Mouse (Mus musculus) lung, embryonic 15.5 days (tissue): ENCODE results near the gene Hadh. TPM values are rescaled to one million over a fixed set of nuclear protein-coding genes. Genes with fewer than 3 reads are reported as not detected.

Experiments used
- ATAC-seq: fragments of 200-750 bp; cut with Nextera tagmentation; 2 replicates; pipeline ENCODE4 v1.8.0; 2017; ENCODE audit warnings: moderate number of reproducible peaks, borderline replicate concordance; ENCODE audit not compliant: low FRiP score, low TSS enrichment; ENCODE audit errors: extremely low read depth
- H3K27ac ChIP-seq: fragments of 300-500 bp; sonication (generic); 2 replicates; pipeline ENCODE4 v1.5.1; 2015; ENCODE audit warnings: moderate library complexity, mild to moderate bottlenecking, inconsistent platforms
- H3K27me3 ChIP-seq: fragments of 300-500 bp; sonication (generic); 2 replicates; pipeline ENCODE4 v1.6.1; 2015; ENCODE audit warnings: inconsistent platforms
- H3K36me3 ChIP-seq: fragments of 300-500 bp; sonication (generic); 2 replicates; pipeline ENCODE4 v1.6.1; 2015; ENCODE audit warnings: inconsistent platforms
- H3K4me1 ChIP-seq: fragments of 300-500 bp; sonication (generic); 2 replicates; pipeline ENCODE4 v1.6.1; 2015; ENCODE audit warnings: inconsistent platforms
- H3K4me2 ChIP-seq: fragments of 300-500 bp; sonication (generic); 2 replicates; pipeline ENCODE4 v1.6.1; 2015; ENCODE audit warnings: inconsistent platforms, mild to moderate bottlenecking, moderate library complexity
- H3K4me3 ChIP-seq: fragments of 300-500 bp; sonication (generic); 2 replicates; pipeline ENCODE4 v1.5.1; 2015; ENCODE audit warnings: mild to moderate bottlenecking, inconsistent platforms
- H3K9ac ChIP-seq: fragments of 300-500 bp; sonication (generic); 2 replicates; pipeline ENCODE4 v1.6.1; 2015; ENCODE audit warnings: inconsistent platforms
- H3K9me3 ChIP-seq: fragments of 300-500 bp; sonication (generic); 2 replicates; pipeline ENCODE4 v1.6.1; 2016; ENCODE audit warnings: inconsistent platforms
- WGBS: fragments of 180-500 bp; shearing (Covaris S2); methylation state at CpG from one replicate; pipeline ENCODE4 v1.1.7; 2015; 5-methylcytosine and 5-hydroxymethylcytosine counted together
- polyA plus RNA-seq: library from polyadenylated mRNA; unstranded; fragments of >200 nt; fragmentation: Nextera tagmentation; extraction: Ambion mirVana; gene quantifications from 2 replicates; pipeline ENCODE4 v1.2.1, GENCODE M21; 2015

The Hadh gene
- 106 and 108 TPM in 2 replicates for polyA plus RNA-seq

DNA sequence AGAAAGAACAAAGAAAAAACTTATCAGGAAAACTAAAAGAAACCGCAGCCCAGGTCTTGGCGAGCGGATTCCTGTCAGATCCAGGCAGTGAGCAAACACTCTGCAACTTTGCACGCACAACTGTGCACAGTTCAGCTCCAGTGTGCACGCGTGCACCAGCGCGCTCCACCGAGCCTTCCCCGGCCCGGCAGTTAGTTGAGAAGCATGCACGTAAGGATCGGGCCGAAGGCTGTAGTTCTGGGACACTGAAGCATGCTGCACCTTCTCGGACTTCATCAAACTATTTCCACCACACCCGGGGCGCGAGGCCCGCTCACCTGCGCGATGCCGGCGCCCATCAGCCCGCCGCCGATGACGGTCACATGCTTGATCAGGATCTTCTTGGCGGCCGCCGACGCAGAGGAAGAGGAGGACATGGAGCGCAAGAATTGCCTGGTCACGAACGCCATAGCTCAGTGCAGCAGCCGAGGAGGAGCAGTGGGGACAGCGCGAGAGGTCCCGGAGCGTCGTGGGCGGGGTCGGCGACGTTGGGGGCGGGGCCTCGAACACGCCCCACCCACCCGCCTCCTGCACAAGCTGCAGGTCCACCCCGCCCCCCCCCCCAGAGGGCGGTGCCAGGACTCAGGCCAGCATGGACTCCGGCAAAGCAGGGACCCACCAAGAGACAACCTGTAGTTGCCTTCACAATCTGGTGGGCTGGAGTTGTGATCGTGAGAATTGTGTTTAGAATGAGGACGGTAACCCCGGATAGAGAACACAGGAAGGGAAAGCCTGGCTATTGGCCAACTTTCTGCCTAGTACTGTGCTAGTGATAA is at the start of gene Hadh:
Gene Hadh, minus strand, starts transcription at position 543 of the 815 bp plus-strand sequence.
- peak within 1 kb of the TSS; percentile 75 for H3K9ac ChIP-seq
- peak within 1 kb of the TSS; percentile 89 for H3K27ac ChIP-seq
- peak within 1 kb of the TSS; percentile 90 for H3K4me3 ChIP-seq
- H3K9me3 ChIP-seq = no peaks in the 10 kb centered on the region
- H3K4me2 ChIP-seq = peak within 1 kb of the TSS; percentile 74
- peaks cover 27% of the 10 kb centered on the region for H3K4me1 ChIP-seq
- ATAC-seq = peak; percentile 92
- no peaks in the 10 kb centered on the region for H3K27me3 ChIP-seq
- WGBS = under 1% methylated on average over 51 of the region's 54 CpGs
- H3K36me3 ChIP-seq = no peaks in the 10 kb centered on the region; the same call in 1 of the 2 replicates

GRCm38 (mm10) chr3:131320184-131320583 is 48.3 kb upstream of the Hadh start:
- H3K4me2 ChIP-seq = no peak overlapping the region
- no peaks in the 10 kb centered on the region for H3K36me3 ChIP-seq
- no peaks in the 10 kb centered on the region for H3K9me3 ChIP-seq
- ATAC-seq = no peak
- no peak overlapping the region for H3K4me3 ChIP-seq
- 7% methylated on average over 3 of the region's 3 CpGs for WGBS
- no peak overlapping the region for H3K9ac ChIP-seq
- no peak overlapping the region for H3K27ac ChIP-seq
- 0 out of 2 replicates have a peak, but pooled peaks cover 4% of the 10 kb centered on the region for H3K4me1 ChIP-seq
- H3K27me3 ChIP-seq = no peaks in the 10 kb centered on the region

- Histone ChIP-seq H3K9ac (no peak overlapping the region), H3K4me1 (0 out of 2 replicates have a peak, but pooled peaks cover 4% of the 10 kb centered on the region), H3K9me3 (no peaks in the 10 kb centered on the region), H3K27me3 (no peaks in the 10 kb centered on the region), H3K4me3 (no peak overlapping the region), H3K36me3 (no peaks in the 10 kb centered on the region), H3K4me2 (no peak overlapping the region), H3K27ac (no peak overlapping the region)
- ATAC-seq = no peak
- WGBS = 43% methylated on average over 2 of the region's 2 CpGs
Observed at GRCm38 (mm10) chr3:131318211-131318610, 46.3 kb upstream of the Hadh start.

DNA sequence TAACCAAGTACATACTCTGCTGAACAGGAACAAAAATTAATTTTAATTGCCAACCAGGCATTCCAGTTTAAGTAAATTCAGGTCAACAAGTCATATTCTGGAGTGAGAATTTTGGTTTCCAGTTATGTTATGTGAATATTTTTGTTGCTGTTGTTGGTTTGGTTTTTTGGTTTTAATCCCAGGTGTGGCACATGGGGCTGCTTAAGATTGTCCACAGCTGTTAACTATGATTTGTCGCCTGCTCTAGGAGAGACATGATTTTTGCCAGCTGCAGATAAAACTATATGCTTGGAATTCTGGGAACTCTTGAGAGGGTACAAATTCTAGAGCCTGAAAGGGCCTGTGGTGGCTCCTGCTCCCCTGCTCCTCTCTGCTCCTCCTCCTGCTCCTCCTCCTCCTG is 45.2 kb upstream of the Hadh start:
- no peaks in the 10 kb centered on the region for H3K36me3 ChIP-seq
- H3K27ac ChIP-seq = no peak overlapping the region
- 56% methylated on average over 1 of the region's 1 CpGs for WGBS
- no peaks in the 10 kb centered on the region for H3K9me3 ChIP-seq
- 0 out of 2 replicates have a peak, but pooled peaks cover 4% of the 10 kb centered on the region for H3K4me1 ChIP-seq
- peak; percentile 49; the same call in 1 of the 2 replicates for ATAC-seq
- H3K27me3 ChIP-seq = no peaks in the 10 kb centered on the region
- H3K4me2 ChIP-seq = no peak overlapping the region
- no peak overlapping the region for H3K4me3 ChIP-seq
- no peak overlapping the region for H3K9ac ChIP-seq

- no peak overlapping the region for H3K9ac ChIP-seq
- H3K4me3 ChIP-seq = no peak overlapping the region
- 55% methylated on average over 4 of the region's 4 CpGs for WGBS
- H3K36me3 ChIP-seq = no peaks in the 10 kb centered on the region
- H3K4me1 ChIP-seq = 0 out of 2 replicates have a peak, but pooled peaks cover 4% of the 10 kb centered on the region
- H3K4me2 ChIP-seq = no peak overlapping the region
- no peak overlapping the region for H3K27ac ChIP-seq
- H3K9me3 ChIP-seq = no peaks in the 10 kb centered on the region
- no peak for ATAC-seq
- no peaks in the 10 kb centered on the region for H3K27me3 ChIP-seq
Observed at GRCm38 (mm10) chr3:131315957-131316510, 44.1 kb upstream of the Hadh start.

DNA sequence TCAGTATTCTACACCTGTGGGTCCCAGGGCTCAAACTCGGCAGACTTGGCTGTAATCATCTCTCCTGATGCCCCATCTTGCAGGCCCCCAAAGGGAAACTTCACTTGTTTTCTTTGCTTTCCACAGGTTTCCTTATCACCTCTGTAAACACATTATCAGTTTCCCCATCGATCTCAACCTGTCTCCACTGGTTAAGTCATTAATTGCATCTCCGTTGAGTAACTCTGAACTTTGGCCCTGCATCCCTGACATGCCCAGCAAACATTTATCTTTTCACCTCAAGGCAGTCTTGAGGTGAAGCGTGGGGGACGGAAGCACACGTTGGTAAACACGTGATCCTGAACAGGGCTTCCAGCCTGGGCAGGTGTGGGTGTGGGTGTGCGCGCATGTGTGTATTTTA is 40.4 kb upstream of the Hadh start:
- Histone ChIP-seq H3K4me3 (no peak overlapping the region), H3K36me3 (no peaks in the 10 kb centered on the region), H3K9ac (no peak overlapping the region), H3K4me1 (no peaks in the 10 kb centered on the region), H3K4me2 (no peak overlapping the region), H3K9me3 (no peaks in the 10 kb centered on the region; the same call in 1 of the 2 replicates), H3K27ac (no peak overlapping the region), H3K27me3 (no peaks in the 10 kb centered on the region)
- no peak for ATAC-seq
- WGBS = 21% methylated on average over 9 of the region's 9 CpGs

DNA sequence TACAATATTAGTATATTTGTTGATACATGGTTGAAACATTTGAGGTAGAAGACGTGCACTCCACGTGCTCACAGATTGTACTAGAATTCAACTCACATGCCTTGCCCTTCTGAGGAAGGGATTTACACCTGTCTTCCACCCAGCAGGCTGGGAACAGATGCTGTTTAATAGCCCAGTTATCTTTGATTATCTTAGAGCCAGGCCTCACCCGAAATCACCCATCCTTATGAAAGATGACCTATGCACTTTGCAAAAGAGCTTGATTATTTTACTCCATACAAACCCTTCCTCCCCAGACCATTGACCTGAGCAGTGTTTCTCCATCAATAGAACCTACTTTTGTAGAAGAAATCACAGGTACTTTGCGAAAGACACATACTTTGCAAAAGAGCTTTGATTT is 38.7 kb upstream of the Hadh start:
- H3K27ac ChIP-seq = no peak overlapping the region
- ATAC-seq = no peak
- H3K9me3 ChIP-seq = no peaks in the 10 kb centered on the region; the same call in 1 of the 2 replicates
- H3K4me2 ChIP-seq = no peak overlapping the region
- no peaks in the 10 kb centered on the region for H3K27me3 ChIP-seq
- 68% methylated on average over 4 of the region's 4 CpGs for WGBS
- H3K4me3 ChIP-seq = no peak overlapping the region
- no peaks in the 10 kb centered on the region for H3K36me3 ChIP-seq
- no peaks in the 10 kb centered on the region for H3K4me1 ChIP-seq
- no peak overlapping the region for H3K9ac ChIP-seq

- H3K36me3 ChIP-seq = no peaks in the 10 kb centered on the region
- no peak overlapping the region for H3K27ac ChIP-seq
- H3K4me1 ChIP-seq = no peaks in the 10 kb centered on the region
- no peaks in the 10 kb centered on the region; the same call in 1 of the 2 replicates for H3K9me3 ChIP-seq
- ATAC-seq = no peak
- no peak overlapping the region for H3K4me3 ChIP-seq
- no peaks in the 10 kb centered on the region for H3K27me3 ChIP-seq
- no peak overlapping the region for H3K4me2 ChIP-seq
- H3K9ac ChIP-seq = no peak overlapping the region
- WGBS = 83% methylated on average over 3 of the region's 3 CpGs
Observed at GRCm38 (mm10) chr3:131307811-131308210, 35.9 kb upstream of the Hadh start.

DNA sequence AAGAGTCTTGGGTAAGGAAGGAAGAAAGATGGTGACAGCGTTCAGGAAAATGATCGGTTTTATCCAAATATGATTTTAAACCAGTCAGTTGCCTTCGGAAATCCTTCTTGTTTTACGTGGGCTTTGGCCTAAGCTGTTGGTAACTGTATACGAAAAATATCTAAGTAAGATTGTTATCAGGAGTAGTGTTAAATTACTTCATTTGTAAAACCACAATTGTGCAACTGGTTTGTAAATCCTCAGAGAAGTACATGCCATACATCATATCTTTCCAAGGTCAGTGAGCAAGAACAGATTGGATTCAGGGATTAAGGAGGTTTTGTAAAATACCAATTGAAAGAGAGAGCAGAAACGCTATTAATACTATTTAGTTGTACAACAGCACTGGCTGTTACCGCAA is 34.4 kb upstream of the Hadh start:
- 87% methylated on average over 7 of the region's 7 CpGs for WGBS
- Histone ChIP-seq H3K9ac (no peak overlapping the region), H3K4me1 (peaks cover 7% of the 10 kb centered on the region; the same call in 1 of the 2 replicates), H3K9me3 (no peaks in the 10 kb centered on the region; the same call in 1 of the 2 replicates), H3K27ac (no peak overlapping the region), H3K27me3 (no peaks in the 10 kb centered on the region), H3K4me2 (no peak overlapping the region), H3K4me3 (no peak overlapping the region), H3K36me3 (no peaks in the 10 kb centered on the region)
- ATAC-seq = no peak

GRCm38 (mm10) chr3:131303320-131303714 is 31.4 kb upstream of the Hadh start:
- H3K4me2 ChIP-seq = peak overlapping the region; percentile 98
- H3K4me1 ChIP-seq = peaks cover 7% of the 10 kb centered on the region; the same call in 1 of the 2 replicates
- H3K27me3 ChIP-seq = no peaks in the 10 kb centered on the region
- 0 out of 2 replicates have a peak, but pooled peaks have one; percentile 9 for ATAC-seq
- H3K36me3 ChIP-seq = no peaks in the 10 kb centered on the region
- H3K27ac ChIP-seq = no peak overlapping the region
- peak overlapping the region; percentile 74 for H3K4me3 ChIP-seq
- no peaks in the 10 kb centered on the region for H3K9me3 ChIP-seq
- 20% methylated on average over 5 of the region's 5 CpGs for WGBS
- peak overlapping the region; percentile 54; the same call in 1 of the 2 replicates for H3K9ac ChIP-seq

- peak; percentile 95 for ATAC-seq
- Histone ChIP-seq H3K36me3 (no peaks in the 10 kb centered on the region), H3K4me2 (peak within 1 kb of the TSS; percentile 98), H3K27me3 (no peaks in the 10 kb centered on the region), H3K9ac (peak within 1 kb of the TSS; percentile 54), H3K4me1 (peaks cover 7% of the 10 kb centered on the region; the same call in 1 of the 2 replicates), H3K9me3 (no peaks in the 10 kb centered on the region), H3K27ac (peak within 1 kb of the TSS; percentile 43; the same call in 1 of the 2 replicates), H3K4me3 (peak within 1 kb of the TSS; percentile 74)
- WGBS = under 1% methylated on average over 71 of the region's 71 CpGs
Observed at GRCm38 (mm10) chr3:131302452-131303319, 30.8 kb upstream of the Hadh start, which contains the start of gene Cyp2u1. Gene Cyp2u1, minus strand, starts transcription at chr3:131303227.
